Mouse (Mus musculus) CD4-positive, CD25-positive, alpha-beta regulatory T cell, adult 2 months (primary cell): ENCODE measurements around the gene Slc31a2.
A peak's percentile ranks its signal among the peaks of the same experiment; 100 is the strongest.
"Not testable (repeated sequence)": the region's sequence is repeated elsewhere in the genome, so short reads cannot be mapped to it uniquely, and the experiment has no call there.

Experiments used
- DNase-seq: peaks from one replicate; pipeline ENCODE4 v3.0.0-alpha.2; 2012; ENCODE audit warnings: low read depth, low spot score

The Slc31a2 gene

DNA sequence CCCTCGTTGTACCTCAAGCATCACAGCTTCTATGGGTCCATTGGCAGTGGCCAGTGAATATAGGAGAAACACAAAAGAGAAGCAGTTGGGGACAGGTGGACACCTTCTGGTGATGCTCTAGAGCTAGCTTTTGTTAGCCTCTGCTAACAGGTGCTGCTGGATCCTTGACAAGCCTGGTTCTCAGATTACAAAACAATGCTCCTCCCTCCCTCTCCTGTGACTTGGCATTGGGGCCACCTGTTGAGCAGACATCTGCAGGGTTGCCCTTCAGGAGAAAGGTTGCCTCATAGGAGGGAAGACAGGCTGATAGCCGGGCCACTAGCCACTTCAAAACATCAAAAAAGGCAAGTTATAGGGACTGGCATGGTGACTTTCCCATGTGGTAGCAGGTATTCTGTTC, at the start of gene Slc31a2:
TSS of gene Slc31a2 (plus strand) at position 287 of the 400 bp plus-strand sequence.
- DNase-seq, result no peak

DNA sequence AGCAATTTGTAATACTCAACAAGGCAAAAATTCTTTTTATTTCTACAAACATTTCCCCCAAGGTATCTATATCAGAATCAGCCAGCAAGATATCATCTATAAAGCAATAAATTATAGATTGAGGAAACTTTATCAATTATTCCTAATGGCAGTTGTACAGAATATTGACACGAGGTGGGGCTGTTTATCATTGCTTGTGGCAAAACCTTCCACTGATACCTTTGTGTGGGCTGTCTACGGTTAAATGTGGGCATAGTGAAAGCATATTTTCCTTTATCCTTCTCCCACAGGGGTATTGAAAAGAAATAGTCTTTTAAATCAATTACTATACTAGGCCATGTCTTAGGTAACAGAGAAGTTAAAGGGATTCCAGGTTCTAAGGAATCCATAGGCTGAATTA, 48.9 kb upstream of the Slc31a2 start:
- no peak for DNase-seq

DNA sequence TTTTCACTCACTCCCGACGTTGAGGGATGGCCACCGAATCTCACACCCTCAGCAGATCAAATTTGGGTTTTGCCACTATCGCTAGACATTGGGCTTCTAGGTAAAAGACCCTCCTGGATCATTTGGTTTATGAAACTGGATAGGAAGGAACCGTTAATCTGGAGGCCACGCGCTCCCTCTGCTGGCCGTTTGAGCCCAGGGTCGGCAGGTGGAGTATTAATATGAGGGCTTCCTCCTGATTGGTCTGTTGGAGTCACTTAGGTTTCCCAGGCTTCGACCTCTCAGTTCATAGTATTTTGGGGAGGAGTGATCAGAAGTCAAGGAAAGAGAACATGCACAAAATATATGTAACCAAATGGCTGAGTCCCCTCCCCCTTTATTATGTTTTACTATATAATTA, 34.0 kb upstream of the Slc31a2 start:
- DNase-seq, result no peak

DNA sequence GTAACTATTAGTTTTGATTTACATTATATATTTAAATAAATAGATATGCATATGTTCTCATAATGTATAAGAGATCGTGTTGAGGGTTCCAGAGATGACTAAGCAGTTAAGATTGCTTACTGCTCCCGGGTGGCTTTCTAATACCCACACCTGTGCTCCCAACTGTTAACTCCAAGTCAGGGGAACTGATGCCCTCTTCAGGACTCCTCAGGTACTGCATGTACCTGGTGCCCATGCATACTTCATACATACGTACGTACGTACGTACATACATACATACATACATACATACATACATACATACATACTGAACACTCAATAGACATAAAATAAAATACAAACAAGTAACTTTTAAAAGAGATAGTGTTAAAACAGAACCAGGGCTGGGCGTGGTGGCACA, 32.9 kb upstream of the Slc31a2 start:
- peak; percentile 4 for DNase-seq

DNA sequence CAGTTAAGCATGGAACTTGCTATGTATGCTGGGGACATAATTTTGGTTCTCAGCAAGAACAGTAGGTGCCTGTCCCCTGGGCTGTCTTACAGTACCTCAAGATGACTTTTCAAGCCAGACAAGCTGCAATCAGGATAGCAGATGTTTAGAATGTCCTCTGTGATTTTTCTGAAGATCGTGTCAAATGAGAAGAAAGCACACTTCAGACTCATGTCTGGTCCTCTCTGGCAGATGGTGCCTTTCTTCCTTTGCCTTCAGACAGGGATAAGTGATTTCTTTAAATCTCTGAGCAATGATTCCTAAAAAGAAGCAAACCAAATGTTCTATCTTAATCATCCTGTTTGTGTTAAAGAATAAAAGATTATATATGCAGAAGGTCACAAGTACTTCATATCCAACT, 32.2 kb upstream of the Slc31a2 start:
- no peak for DNase-seq

DNA sequence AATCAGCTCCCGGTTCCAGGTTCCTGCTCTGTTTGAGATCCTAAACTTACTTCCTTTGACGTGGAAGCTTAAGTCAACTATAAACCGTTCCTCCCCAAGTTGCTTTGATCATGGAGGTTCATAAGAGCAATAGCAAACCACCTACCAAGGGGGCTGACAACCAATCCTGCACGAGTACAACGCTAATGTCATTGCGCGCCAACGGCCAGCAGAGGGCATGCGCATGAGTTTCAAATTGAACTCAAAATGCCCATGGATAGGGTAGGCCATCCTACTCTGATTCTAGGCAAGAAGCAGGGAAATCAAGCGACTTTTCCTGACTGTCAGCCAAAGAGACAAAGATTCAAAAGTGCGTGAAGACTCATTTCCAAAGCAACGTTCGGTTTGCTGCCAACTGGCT, 31.6 kb upstream of the Slc31a2 start, which contains the start of gene Zfp37:
TSS of gene Zfp37 (minus strand) at position 279 of the 400 bp plus-strand sequence.
- DNase-seq, result no peak

DNA sequence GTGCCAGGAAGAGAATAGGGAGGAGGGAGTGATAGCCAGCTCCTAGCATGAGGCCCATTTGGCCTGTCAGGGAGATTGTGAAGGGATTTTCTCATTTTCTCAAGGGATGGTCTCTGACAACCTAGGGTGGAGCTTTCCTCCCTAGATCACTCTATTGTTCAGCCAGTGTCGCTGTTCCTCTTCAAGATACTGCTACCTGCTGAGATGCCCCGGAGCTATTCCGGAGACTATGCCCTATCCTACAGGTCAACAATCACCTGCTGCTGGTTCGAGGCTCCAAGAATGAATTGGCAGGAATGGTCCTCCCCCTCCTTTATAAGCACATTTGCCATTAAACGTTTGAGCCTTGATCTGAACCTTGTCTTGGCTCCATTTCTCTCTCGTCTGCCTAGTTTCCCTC, 21.8 kb upstream of the Slc31a2 start:
- no peak for DNase-seq

DNA sequence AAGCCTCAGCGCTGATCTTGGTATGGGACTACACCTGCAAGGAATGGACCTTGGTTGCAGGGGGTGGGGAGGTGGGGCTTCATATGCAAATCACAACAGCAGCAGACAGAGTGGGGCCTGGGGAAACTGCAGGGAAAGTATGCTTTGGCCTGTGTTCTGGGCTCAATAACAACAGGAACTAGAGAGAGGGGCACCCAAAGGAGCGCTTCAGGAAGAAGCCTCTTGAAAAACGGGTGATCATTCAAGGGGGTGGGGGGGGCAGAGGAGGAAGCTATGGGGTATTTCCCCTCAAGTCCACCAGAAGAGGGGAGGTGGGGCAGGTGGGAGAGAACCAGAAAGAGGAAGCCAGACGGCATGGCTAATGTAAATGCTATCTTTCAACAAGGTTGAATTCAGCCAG, 14.0 kb upstream of the Slc31a2 start:
- no peak for DNase-seq

DNA sequence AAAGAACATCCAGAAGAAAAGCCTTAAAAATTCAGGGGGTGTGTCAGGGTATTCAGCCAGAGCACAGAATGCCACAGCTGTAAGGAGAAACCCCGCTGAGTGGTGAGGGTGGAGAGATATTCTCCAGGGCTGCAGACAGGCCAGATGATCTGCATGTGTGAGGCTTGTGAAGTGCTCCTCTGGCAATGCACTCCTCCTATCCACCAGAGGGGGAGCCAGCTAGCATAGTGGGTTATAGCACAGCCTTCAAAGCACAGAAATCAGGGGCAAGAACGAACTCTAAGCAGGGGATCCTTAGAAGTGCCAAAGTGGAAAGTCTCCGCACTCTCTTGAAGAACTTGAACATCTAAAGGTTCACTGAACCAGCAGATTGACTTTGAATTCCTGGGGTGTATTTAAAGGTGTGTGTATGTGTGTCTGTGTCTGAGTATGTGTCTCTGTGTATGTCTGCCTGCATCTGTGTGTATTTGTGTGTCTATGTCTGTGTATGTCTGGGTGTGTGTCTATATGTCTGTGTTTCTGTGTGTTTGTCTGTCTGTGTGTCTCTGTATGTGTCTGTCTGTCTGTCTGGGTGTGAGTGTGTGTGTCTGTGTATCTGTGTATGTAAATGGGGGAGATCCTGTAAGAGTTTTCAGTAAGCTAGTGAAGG, 11.3 kb upstream of the Slc31a2 start:
- DNase-seq, result no peak

DNA sequence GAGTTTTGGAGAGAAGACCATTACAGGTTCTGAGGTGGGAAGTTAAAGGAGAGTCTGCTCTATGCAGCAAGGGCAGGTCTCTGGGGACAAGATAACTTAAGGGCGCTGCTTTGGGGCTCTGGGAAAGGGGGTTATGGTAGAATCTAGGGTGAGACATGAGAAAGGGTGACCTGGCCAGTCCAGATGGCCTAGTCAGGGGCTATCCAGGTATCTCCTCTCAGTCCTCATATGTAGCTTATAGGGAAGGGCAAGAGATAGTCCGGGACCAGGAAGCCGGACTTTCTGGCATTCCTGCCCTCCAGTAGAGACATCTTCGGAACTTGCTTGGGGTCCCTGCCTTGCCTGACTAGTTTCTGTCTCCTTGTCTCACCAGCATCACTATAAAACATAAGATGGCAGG, 10.6 kb upstream of the Slc31a2 start:
- no peak for DNase-seq

DNA sequence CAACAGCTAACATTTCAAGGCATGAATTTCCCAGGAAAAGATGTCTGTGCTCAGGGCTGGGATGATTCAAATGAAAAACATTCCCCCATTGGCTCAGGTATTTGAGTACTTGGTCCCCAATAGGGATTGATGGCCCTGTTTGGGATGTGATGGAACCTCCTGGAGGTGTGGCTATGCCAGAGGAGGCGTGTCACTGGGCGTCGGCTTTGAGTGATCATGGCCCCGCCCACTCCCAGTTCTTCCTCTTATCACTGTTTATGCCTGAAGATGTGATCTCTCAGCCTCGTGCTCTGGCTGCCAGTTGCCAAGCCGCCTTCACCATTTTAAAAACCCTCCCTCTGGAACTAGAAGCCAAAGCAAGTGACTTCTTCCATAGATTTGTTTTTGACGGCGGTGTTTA, 7.8 kb upstream of the Slc31a2 start:
- no peak for DNase-seq

DNA sequence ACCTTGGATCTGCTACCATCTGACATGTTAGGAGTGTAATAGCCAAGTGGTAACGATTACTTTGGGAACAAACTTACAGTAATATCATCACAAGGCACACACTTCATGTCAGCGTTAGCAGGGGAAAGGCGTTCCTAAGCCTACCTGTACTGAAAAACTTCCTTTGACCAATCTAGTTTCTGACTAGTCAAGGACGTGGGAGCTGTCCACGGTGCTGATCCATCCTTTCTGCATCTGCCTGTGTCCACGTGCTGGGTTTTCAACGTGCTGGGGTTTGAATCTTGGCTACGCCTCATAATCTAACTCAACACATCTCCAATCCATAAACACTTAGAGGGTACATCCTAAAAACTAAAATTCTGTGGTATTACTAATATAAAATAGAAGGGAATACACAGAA, 5.4 kb upstream of the Slc31a2 start:
- peak; percentile 31 for DNase-seq

DNA sequence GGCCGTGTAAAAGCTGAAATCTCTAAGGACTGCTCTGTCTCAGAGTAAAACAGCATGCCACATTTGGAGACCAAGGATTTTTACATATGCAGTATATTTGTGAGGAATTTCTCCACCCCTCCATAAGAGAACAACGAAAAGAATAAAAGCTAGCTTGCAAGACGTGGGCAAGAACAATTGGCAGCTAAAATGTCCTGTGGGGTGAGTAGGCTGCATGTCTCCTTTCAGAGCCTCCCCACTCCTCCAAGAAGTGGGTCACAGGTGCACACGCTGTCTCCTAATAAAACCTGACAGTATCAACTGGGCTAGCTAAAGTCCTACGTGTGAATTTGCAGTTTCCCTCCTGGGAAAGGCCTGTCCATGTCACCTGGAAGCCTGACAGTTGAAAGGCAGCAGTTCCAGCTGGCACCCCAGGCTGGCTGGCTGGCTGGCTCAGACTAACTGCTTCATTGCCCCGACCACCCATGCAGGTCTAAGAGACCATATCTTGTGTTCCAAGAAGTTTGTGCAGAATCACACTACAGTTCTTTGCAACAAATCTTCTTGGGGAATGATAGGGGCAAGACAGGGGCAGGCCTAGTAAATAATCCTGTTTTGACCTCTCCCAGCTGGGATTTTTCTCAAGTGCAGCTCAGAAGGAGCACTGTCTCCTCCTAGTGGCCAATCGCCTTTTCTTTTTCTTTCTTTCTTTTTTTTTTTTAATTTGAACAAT, 927 bp downstream of the Slc31a2 start:
- no peak for DNase-seq

DNA sequence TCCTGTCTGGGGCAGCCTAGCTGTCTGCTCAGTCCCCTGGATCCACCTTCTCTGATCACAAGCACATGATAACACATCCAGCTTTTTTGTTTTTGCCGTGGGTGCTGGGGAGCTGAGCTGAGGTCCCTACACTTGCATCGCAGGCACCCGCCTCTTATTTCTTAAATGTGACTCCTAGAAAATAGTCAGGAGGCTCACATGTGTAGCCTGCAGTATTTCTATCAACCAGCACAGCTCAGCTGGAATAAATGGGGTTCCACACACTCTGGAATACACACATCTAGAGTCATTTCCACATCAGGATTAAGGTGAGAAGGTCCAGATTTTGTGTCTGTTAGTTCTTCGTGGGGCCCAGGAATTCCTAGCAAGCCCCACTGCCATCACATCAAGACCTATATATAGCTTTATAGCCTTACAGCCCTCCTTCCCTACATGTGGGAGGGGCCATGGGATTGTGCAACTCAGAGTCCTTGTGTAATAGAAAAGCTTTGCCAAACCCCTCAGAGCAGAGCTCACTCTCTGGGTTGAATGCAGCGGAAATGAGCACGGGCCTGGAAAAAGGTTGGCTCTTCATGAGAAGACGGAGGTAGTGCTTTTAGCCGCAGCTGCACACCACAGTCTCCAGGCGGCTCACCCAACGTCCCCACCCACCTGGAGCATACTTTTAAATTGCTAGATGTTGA, 2.9 kb downstream of the Slc31a2 start:
- DNase-seq, result no peak

DNA sequence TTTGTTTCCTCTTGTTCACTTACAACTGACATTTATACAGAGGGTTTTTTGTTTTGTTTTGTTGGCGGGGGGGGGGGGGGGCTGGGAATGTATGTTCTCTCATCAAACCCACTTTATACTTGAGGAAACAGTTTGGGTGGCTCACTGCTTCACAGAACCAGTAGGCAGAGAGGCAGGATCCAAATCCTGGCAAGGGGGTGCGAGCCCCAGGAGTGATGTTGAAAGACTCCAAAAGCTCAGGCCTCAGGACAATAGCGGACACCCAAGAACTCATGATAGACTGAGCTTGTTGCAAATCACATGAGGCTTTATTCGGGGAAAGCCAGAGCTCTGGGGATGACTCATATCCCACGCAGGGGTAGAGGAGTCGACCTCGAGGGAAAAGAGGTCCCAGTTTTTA, 3.7 kb downstream of the Slc31a2 start:
- DNase-seq, result not testable (repeated sequence)

DNA sequence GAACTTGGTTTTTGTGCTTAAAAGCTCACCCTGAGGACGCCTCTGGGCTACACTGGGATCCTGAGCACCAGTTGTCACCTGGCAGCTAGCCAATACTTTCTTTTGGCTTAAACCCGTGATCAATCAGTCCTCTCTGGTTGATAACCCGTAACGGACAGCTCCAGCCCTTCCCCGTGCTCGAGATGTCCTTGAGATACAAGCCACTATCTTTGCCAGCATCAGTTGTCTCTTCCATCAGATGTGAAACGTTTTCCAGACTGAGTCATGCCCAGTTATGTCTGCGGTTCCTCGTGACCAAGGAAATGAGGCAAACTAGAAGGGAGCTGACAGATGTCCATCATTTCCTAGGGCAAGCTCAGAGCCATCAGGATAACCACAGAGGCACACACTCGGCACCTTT, 4.7 kb downstream of the Slc31a2 start:
- no peak for DNase-seq

DNA sequence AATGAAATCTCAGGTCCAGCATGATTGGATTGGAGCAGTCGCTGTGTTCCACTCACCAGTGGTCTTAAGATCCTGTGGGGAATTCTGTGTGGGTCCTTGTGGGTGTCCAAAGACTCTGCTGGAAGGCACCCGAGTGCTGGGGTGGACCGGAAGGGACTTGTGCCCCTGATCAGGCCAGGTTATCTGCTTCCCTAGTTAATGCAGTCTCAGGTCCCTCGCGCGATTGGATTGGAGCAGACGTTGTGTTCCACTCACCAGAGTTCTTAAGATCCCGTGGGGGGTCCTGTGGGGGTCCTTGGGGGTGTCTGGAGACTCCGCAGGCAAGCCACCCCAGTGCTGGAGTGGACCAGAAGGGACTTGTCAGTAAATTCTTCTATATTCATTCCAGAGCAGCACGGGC, 10.3 kb downstream of the Slc31a2 start:
- DNase-seq, result no peak

DNA sequence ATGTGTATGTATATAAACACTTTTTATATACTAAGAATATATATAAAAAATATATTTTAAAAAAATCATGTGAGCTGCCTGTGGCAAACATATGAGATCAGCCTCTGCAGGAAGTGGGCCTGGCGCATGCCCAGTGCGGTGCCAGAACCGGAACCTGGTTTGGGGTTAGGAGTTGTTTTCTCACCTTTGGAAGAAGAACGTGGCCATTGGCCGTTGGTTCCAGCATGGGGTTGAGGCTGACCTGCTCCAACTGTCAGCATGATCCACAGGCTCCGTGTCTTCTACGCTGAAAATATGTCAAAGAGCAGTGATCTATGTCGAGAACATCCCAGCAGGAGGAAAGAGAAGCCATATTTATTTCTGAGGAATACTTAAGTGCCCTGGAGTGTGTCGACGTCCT, 11.6 kb downstream of the Slc31a2 start:
- DNase-seq, result no peak

DNA sequence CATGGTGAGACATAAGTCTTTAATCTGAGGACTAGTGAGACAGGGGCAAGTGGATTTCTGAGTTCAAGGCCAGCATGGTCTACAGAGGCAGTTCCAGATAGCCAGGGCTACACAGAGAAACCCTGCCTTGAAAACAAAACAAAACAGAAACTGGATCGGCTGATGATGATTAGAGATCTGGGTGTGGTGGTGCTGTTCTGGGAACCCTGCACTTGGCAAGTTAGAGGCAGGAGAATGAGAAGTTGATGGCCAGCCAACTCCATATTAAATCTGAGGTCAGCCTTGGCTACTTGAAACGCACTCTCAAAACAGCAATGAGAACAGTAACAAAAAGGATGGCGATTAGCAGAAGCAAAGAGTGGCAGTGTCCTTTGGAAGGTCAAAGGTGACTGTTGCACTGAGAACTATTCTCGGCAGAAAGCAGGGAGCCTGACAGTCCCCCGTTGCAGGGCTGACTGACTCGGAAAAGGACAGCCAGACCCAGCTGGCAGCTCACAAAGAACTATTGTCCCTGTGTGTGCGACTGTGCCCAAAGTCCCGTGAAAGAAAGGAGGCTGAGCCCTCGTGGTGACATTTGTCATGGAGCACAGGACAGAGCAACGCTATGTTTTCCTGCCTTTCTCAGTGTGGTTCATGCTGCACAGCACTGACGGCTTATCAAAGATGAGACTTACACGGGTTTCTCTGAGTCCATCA, 12.6 kb downstream of the Slc31a2 start:
- no peak for DNase-seq

DNA sequence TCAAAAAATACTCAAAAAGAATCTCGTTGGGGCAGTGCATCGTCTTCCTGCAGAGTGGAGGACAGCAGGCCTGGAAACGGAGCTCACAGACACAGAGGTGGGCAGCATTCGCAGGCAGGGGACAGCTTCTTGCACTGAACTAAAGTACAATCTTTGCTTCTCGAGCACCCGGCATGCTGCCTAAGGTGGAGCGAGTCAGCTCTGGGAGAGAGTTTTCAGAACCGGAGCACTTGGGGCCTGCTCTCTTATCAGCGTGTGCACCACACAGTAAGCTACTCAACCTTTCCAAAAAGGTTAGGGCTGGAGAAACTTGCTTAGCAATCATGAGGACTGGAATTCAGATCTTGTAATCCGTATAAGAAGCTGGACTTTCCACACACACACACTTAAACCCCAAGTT, 14.3 kb downstream of the Slc31a2 start:
- no peak for DNase-seq

DNA sequence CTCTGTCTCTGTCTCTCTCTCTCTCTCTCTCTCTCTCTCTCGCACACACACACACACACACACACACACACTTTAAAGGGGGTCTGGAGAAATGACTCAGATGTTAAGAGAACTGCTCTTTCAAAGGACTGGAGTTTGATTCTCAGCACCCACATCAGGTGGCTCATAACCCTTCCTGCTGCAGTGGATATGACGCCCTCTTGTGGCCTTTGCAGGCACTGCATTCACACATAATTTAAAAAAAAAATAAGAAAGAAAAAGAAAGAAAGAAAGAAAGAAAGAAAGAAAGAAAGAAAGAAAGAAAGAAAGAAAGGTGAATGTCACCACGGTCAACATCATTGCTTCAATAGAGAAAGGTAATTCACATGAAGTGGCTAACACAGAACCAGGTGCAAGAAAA, 14.9 kb downstream of the Slc31a2 start:
- no peak for DNase-seq

DNA sequence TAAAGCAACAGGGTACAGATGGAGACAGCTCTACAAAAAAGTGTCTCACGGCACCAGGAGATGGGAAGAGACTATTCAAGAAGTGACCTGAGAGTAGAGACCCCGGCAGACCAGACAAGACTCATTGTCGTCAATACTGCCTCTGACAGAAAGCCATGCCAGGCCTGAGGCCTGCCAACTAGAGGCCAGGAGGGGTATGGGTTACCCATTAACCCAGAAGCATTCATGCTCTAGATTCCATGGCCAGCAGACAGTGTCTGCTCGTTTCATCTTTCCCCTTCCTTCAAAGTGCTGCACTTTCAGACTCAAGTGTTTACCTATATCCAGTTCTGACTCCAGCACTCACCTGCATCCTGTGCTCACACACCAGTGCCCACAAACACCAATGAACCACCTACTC, 15.7 kb downstream of the Slc31a2 start:
- DNase-seq, result no peak
